Mouse (Mus musculus): Measurements from ENCODE around the gene 1700010I14Rik. TPM values are rescaled to one million over a fixed set of nuclear protein-coding genes. Genes with fewer than 3 reads are reported as not detected.

The 1700010I14Rik gene
- 0.80 and 0.92 TPM in 2 replicates for polyA plus RNA-seq (2012; rRNA removed; ENCODE audit: low replicate concordance)

GRCm38 (mm10) chr17:8988119-8988807, at the start of gene 1700010I14Rik:
TSS of gene 1700010I14Rik (plus strand) at chr17:8988333.

Measured in subcutaneous adipose tissue, adult 2 months (tissue).